Mouse (Mus musculus): Measurements from ENCODE around the gene Cacna1e.

Gene Cacna1e

DNA sequence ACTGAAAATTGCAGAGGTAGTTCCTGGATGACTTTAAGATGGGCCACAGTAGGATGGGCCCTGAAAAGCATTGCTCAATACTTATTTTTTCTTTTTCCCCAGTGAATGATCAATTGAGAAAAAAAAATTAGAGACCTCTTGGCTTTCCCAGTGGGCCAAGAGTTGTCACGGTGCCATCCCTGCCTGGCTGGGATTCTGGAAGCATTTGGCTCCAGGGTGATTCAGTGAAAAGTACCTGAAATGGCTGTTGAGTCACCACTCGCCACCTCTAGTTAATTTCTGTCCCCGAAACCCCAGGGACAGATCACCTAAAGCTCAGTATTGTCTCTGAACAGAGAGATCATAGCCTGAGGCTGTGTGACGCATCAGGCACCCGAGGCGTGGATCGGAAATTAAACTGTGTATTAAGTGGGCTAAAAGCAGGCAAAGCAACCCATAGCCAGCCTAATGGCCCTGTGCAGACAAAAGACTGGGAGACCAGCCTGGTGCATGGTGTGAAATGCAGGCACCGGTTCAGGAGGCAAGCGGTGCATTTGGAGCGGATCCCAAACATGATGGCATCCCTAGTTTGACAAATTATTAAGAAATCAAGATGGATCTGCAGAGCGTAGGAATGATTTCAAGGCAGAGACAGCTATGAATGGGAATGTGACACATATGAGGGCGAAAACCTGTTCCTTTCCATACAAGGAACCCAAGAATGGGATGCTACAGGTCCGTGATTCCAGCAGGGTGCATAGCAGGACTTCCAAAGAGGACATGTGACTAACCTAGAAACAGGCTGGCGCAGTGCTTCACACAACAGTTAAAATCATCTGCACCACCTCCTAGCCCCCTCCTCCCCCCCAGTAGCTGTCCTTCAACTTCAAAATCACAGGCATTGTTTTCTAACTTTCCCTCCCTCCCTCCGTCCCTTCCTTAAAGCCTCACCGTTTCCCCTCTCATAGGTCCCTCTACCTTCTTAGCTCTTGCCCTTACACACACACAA is 261.3 kb downstream of the Cacna1e start:
- DNase-seq (ENCODE audit: low spot score): no peak

DNA sequence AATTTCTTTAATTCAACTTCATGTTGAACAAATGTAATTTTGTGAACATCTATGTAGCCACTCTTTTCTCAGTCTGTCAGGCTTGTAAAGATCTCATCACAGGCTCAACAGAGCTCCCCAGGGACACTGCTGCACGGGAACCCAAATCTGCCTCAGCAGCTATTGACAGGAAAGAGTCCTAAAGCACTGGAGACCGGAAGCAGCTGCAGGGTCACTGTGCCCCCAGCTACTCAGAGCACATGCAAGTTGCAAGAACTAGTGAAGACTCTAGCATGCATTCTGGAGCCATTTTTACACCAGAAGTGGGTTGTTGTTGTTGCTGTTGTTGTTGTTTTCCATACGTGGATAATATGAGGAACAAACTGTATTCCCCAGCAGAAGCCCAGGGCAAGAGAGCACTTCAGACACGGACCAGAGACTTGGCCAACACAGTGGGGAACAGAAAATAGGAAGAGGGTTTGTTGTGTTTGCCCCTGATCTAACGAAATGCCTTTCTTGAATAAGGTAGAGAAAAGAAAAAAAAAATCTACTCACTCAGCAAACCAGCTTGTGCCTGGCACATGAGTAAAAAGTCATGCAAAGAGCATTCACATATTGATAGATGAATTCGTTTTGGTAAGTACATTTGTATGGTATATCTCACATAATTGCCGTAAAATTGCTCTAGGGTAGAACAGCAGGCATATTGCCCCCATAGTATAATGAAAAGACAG is 266.4 kb downstream of the Cacna1e start:
- no peak for DNase-seq (ENCODE audit: low spot score)

DNA sequence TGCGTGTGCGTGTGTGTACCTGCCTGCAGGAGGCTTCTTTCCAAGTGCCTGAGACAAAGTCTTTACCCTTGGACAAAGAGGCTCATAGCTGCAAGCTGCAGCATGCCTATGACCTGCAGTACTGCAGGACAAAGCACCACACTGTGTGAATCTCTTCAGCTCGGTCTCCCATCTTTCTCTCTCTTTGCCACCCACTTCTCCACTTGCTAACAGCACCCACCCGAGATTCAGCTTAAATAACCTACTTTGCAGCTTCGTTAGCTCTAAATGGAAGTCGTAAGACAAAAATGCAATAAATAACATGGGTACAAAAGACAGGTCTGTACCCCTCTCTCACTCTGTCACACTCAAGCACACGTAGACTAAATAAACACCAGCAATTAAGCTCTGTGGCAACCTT is 268.5 kb downstream of the Cacna1e start:
- DNase-seq (ENCODE audit: low spot score): no peak

DNA sequence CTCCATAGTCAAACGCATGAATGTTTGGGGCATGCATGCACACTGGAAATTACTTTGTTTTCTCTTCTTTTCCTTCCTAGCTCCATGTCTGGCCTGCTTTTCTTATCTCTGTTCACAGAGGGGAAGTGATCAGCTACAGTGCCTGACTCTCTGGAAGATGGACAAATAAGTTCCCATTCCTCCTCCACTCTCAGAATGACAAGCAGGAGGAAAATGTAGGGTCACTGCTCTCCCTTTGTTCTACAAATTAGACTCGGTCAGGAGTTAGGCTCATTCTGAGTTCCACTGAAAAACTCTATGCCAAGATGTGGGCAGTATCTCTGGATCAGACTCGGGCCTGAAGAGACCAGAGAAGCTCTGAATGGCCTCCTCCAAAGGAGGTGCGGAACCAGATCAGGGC is 275.8 kb downstream of the Cacna1e start:
- DNase-seq (ENCODE audit: low spot score): no peak

DNA sequence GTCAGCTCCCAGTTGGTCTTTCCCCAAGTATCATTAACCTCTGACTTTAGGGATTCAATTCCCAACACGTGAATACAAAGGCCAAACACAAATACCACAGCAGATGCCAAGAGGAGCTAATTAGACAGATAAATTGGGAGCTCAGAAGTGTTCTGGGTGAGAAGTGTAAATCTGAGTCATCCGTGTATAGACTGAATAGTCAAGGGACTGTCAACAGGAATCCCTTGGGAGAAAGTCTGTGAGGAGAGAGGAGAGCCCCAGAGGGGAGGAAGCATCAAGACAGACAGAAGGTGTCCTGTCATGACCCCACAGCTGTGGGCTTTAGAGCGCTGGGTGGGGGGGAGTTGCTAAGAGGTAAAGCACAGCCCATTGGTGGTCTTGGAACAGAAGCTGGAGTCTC is 276.9 kb downstream of the Cacna1e start:
- DNase-seq (ENCODE audit: low spot score): no peak

DNA sequence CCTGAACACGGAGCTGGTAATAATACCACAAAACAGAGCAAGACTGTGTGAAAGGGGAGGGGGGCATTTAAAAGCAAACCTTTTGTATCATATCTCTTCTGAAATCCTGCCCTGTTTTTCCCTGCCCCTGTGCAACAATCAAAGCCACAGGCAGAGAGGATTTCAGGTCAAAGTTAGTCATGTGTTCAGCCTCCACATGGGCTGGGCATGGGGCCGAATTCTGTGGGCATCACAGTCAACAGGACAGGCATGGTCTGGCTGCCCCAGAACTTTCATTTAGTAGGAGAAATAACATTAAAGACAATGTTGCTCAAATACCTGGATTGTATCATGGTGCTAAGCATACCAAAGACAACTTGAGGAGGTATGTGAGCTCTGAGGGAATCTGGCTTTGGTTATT is 278.7 kb downstream of the Cacna1e start:
- DNase-seq (ENCODE audit: low spot score): no peak

DNA sequence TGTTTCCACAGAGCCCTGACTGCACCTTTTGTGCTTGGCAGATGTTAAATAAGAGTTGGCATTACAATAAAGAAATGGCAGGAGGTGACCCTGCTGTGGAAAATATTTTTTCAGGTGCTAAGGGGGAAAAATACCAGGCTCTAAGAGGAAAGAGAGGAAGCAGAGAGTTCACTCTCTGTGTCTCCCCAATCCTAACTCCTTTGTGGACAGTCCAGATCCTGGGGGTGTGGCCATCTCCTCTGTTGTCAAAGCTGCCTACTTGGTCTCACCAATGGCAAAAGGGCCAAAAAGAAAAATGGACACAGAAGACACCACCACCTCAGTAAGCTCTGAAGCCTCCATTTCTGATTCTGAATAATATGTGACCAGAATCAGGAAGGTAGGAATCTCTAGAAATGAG is 280.5 kb downstream of the Cacna1e start:
- DNase-seq (ENCODE audit: low spot score): no peak

DNA sequence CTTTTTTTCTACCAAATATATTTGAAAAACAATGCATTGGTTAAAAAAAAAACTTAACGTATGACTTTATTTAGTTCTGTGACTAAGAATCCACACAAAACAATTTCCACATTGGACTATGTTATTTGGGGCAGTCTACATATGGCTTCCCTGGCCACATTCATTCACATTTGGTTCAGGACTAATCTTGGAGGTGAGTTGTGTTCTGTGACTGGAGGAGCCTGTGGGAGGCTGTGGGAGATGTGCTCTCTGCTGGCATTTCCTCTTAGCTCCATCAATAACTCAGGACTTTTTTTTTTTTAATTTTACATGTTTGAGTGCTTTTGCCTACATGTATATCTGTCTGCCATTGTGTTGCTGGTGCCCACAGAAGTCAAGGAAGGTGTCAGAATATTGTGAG is 281.8 kb downstream of the Cacna1e start:
- DNase-seq (ENCODE audit: low spot score): no peak

DNA sequence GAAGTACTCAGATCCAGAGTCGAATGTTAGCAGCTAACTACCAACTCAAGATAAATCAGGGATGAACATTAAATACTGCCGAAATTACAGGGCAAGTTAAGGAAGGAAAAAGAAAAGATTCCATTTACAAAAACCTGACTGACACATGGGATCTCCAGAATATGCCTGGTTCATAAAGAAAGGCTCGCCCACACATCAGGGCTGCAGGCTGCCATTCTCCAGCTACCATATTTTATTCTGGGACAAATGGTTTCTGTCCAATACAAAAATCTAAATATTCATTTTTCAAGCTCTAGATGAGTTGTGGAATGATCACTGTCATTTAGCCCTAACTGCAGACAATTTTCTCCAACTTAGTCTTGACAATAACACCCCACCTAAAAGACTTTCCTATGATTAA is 301.8 kb downstream of the Cacna1e start:
- DNase-seq (ENCODE audit: low spot score): no peak

DNA sequence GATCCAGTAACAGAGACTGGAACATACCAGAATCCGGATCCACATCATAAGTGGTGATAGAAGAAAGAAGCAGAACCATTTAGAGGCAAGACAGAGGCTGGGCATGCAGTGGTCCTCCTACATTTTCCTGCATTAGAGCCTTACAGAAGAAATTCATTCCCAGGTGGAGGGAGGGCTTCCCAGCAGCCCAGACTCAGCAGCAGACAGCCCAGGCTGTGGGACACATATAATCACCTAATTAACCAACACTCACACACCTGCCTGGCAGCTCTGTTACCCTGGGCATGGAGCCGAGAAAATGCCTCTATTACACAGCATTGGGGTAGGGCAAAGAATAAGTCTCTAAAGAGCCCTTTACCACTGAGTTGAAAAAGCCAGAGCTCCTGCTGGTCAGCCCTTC is 304.4 kb downstream of the Cacna1e start:
- no peak for DNase-seq (ENCODE audit: low spot score)

DNA sequence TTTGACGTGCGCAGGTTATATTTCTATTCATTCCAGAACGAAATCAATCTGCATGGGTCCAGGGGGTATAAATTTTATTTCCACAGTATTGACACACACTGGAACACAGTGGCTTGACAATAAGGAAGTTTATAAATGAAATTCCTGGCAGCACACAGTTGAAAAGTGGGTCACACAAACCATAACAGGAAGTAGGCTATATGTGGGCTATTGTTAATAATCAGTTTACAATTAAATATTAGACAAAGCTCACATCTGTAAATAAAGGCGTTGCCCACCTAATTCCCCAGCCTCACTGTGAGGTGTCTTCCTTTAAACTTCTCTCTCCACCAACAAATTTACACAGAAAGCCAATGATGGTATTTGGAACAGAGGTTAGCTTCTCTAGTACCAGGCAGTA is 305.6 kb downstream of the Cacna1e start:
- DNase-seq (ENCODE audit: low spot score): no peak

DNA sequence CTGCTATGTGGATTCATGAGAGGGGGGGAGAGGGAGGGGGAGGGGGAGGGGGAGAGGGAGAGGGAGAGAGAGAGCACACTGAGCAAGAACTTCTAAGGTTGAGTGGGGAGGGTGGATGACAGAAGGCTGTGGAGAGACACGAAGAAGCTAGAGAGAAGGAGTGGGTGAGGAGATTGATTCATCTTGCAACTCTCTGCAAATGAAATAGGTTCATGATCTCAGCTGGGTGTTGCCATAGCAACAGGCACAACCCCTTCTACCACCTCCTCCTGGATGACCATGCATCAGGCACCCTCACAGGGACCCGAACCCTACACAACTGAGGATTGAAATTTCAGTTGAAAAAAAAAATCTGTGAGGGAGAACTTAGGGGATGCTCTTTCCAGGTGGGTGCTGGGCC is 307.9 kb downstream of the Cacna1e start:
- DNase-seq (ENCODE audit: low spot score): no peak

DNA sequence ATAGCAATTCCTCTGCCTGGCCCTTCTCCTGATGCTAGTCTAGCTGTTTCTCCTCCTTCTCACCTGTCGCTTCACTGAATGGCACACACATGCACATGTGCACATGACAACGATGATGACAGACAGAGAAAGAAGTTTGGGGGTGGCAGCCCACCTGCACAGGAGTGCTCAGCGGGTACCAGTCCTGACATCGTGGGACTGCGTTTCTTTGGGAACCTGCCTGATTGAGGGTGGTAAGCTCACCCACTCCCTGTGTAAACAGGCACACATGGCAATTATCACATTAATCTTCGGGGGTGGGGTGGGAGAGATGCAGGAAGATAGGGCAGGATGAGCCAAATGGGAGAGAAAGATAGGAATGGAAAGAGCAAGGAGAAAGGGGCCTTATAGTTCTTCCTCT is 318.3 kb downstream of the Cacna1e start:
- no peak for DNase-seq (ENCODE audit: low spot score)

DNA sequence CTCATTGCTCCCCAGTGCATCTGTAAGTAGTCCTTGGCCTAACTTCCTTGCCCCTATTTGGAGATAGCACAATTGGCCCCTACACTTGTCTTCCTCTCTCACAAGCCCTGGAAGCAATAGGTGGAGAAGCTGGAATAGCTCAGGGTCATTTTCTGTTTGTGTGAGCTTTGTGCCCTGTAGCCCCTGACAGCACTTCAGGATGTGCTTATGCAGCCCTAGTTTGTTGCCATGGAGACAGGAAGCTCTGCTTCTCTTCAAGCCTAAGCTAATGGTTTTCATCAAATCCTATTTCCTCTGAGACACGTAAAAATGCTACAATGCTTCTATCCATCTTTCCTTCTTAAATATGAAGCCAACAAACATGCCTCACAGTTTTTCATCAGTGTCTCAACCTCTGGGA is 328.5 kb downstream of the Cacna1e start:
- DNase-seq (ENCODE audit: low spot score): no peak

DNA sequence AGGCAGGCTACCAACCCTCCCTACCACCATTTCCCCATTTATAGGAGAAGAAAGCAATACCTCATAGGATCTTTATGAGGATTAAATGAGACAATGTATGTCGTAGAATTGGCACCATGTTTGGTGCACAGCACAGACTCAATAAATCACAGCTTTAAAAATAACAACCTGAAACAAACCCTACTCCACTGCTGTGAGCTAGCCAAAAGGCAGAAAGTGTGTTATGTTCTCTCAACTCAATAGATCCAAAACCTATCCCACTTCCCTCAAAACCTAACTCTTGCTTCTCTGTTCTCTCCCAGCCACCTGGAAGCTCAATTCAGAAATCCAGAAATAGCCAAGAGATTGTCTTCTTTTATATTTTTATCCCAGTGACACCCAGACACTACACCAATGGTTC is 331.2 kb downstream of the Cacna1e start:
- no peak for DNase-seq (ENCODE audit: low spot score)

DNA sequence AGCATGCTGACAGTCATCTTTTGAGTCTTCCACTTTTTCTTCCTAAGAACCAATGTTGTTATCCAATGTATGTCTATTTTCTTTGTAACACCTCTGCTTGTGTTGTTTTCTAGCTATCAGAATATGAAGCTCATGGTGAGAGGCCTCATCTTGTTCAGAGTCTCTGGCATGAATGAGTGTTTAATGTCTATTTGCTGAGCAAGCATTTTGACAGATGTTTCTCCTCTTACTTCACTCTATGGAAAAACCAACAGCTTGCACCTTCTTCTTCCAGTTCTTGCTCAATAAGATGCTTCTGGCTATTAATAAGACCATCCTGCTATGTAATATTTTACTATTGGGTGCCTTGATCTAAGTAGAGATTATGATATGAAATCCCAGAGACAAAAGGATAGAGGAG is 346.9 kb downstream of the Cacna1e start:
- DNase-seq (ENCODE audit: low spot score): no peak

DNA sequence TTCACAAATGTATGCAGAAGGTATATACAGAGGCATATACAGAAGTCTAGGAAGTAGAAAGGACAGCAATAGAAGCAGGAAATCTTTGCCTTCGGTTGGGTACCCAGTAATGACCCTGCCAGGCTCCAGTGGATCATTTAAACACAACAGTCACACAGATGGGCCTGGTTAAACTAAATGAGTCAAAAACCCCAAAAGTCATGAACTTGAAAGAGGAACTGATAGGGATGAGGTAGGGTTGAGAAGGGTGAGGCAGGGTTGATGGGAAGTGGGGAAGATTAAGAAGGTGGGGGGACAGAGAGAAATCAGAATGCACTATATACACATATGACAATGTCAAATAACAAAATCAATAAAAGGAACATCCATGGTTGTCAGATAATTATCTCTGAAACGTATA is 347.5 kb downstream of the Cacna1e start:
- DNase-seq (ENCODE audit: low spot score): no peak

DNA sequence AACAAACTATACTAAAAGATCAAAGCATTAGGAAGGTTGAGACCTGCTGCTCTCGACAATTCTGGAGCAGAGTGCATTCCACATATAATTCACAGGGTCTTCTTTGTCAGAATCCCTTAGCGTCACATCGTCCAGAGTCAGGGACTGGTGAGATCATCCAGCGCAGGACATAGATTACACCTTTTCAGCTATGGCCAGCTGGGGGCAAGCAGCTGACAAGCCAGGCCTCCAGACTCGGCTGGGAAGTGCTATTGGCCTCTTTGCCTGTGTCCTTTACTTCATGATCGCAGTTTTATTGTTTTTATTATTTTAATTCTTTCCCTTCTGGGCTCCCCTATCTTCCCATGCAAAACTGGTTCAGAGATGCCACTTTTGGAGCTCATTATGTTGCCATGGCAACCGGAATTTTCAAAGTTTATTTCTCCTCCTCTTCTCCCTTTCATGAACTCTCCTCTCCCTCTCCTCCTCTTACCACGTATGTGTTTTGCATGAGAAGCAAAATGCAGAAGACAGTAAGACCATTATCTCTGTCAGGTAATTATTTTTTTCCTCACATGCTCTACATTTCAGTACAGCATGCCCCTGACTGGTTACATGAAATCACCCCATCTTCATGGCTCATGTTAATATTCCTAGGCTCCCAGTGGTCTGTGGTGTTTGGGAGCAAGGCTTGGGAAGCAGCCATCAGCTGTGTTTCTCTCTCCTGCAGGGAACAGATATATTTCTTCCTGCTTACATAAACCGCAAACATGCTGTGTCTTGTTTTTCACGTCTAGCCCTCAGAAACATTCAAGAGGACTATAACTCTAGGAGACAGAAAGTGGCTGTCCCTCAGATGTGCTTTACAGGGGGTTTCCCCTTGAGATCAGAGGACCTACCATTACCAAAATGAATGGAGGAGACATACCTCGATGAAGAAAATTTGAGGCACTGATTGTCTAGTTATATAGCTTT is 351.0 kb downstream of the Cacna1e start:
- no peak for DNase-seq (ENCODE audit: low spot score)

DNA sequence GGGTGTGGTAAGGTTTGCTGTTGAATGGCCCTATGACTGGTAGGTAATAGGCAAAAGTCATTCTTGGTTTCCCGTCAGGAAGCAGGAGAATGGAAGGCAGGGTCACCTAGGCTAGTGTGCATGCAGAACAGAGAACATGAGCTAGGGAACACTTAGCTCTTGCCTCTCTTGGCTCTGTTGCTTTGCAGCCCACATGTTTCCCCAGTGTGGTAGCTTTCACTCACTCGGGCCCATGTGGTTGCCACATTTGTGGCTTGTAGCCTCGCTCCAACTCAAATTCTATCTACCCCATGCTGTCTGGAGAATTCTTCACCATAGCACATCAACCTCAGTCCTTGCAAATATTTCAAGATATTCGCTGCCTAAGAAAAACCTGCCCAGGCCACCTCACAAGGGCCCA is 354.6 kb downstream of the Cacna1e start:
- no peak for DNase-seq (ENCODE audit: low spot score)

DNA sequence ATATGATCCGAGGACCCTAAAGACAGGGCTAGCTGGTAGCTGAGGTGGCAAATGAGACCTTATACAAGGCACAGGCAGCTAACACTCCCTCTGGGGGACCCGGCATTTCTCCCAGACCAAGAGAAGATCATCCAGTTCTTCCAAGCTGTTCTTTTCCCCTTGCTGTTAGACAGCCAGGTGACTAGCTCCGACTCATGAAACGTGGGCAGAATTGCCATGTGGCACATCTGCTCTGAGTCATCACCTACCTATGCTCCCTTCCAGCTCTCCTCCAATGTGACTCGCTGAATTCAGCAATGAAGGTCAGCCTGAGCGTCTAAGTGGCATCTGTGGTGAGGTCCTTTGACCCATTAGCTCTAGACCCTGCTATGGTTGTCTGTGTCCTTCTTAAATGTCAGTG is 355.5 kb downstream of the Cacna1e start:
- no peak for DNase-seq (ENCODE audit: low spot score)

DNA sequence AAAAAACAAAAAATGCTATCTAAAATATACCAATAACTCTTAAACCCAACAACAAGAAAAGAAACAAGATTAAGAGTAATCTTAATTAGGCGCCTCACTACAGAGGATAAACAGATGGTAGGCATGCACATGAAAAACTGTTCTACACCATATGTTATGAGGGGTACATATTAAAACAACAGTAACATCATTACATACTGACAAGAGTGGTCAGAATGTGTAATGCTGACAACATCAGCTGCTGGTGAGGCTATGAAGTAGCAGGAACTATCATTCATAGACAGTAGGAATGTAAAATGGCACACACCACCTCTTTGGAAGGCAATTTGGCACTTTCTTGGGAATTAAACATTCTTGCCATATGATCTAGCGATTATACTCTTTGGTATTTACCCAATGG is 363.6 kb downstream of the Cacna1e start:
- no peak for DNase-seq (ENCODE audit: low spot score)

DNA sequence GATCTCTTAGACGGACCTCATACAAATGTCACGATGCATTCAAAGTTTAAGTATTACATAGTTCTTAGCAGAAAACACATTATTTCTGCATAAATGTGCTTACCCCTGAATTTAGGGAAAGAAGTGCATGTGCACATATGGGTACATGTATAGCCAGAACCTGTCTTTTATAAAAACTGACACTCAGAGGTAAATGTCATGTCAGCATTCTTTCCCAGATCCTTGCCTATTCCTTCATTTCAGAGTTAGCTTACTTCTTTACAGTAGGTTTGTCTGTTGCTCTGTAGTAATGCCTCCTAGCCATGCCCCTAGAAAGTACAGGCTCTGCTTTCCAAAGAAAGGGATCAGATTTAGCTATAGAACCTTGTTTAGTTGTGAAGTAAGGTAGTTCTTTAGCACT is 369.0 kb downstream of the Cacna1e start:
- no peak for DNase-seq (ENCODE audit: low spot score)

Measured in ovary, postnatal 14 days (tissue).